Mouse (Mus musculus): ENCODE data around the gene Rsg1. TPM values are rescaled to one million over a fixed set of nuclear protein-coding genes. Genes with fewer than 3 reads are reported as not detected.

Rsg1 gene
- total and polyA plus RNA-seq, 2 experiments from 2014 or later = 2.4 to 3.9 TPM

DNA sequence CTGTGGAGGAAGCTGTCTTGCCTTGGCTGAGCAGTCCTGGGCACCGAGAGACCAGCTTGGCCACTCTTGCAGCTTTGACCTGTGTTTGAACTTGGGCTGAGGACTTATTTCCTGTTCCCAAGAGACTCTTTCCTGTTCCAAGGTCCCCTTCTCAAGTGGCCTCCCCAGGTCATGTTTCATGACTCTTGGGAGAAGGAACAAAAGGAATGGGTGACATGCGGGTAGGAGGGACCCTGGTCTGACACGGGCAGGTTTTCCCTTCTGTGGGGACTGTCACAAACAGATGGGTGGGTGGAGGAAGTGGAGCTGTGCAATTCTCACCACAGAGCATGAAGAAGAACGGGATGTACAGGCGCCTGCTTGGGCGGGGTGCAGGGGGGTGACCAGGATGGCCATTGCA lies 58.0 kb downstream of the Rsg1 start:
- ATAC-seq = no peak
- no peaks in the 10 kb centered on the region for H3K27me3 ChIP-seq (ENCODE audit: insufficient read depth, low read length)
- no peak overlapping the region for H3K27ac ChIP-seq
- no peaks in the 10 kb centered on the region for H3K9me3 ChIP-seq (ENCODE audit: low read length)
- H3K4me2 ChIP-seq (ENCODE audit: low read depth, low read length) = no peak overlapping the region
- WGBS = 87% methylated on average over 6 of the region's 6 CpGs
- no peak overlapping the region for H3K9ac ChIP-seq (replicated peaks; ENCODE audit: low read length)
- H3K4me3 ChIP-seq (ENCODE audit: low read length) = no peak overlapping the region
- no peak for DNase-seq (ENCODE audit: low spot score)
- no peaks in the 10 kb centered on the region for H3K36me3 ChIP-seq (ENCODE audit: insufficient read depth, low read length)
- no peak for TF ChIP-seq CTCF (IDR thresholded peaks at IDR 0.05; ENCODE audit: low read depth)
- peaks cover 8% of the 10 kb centered on the region; the same call in 1 of the 2 replicates for H3K4me1 ChIP-seq (ENCODE audit: insufficient read depth, low read length)

DNA sequence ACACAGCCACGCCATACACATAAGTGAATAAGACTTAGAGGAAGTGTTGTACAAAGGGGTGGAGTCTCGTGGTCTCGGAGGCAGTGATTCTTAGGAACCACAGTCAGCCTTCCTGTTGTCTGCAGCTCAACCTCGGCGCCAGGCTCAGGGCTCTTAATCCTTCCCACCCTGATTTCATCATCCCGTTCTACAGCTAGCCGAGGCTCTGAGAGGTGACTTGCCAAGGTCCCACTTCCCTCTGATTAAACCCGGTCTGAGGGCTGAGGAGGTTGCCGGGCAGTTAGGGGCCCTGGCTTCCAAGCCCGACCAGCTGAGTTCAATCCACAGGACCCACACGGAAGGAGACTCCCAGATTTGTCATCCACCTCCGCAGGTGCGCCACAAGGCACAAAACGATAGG lies 59.1 kb downstream of the Rsg1 start:
- DNase-seq (ENCODE audit: low spot score) = no peak

DNA sequence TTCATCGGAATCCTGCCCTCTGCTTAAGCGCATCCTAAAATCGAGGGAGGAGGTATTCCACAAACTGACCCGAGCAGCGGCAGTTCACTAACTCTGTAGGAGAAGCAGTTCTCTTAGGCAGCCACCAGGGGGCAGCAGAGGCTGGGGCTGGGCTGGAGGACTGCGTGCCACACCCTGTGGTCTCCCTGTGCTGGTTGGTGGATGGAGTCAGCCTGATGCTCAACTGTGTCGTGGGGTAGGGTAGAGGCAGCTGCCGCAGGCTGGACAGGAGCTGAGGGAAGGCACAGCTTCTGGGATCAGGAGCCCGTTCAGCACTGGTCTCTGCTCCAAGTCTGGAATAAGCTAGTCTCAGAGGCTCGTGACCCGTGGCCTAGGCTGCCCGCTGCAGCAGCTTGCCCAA lies 59.5 kb downstream of the Rsg1 start:
- no peaks in the 10 kb centered on the region for H3K27me3 ChIP-seq (ENCODE audit: insufficient read depth, low read length)
- WGBS = 16% methylated on average over 12 of the region's 12 CpGs
- DNase-seq (ENCODE audit: low spot score) (peak; percentile 87), ATAC-seq (peak; percentile 80)
- H3K4me2 ChIP-seq (ENCODE audit: low read depth, low read length) = peak overlapping the region; percentile 38; the same call in 1 of the 2 replicates
- H3K4me1 ChIP-seq (ENCODE audit: insufficient read depth, low read length) = peaks cover 8% of the 10 kb centered on the region; the same call in 1 of the 2 replicates
- no peaks in the 10 kb centered on the region for H3K9me3 ChIP-seq (ENCODE audit: low read length)
- TF ChIP-seq CTCF (IDR thresholded peaks at IDR 0.05; ENCODE audit: low read depth) = peak; percentile 100
- H3K9ac ChIP-seq (replicated peaks; ENCODE audit: low read length) = 0 out of 2 replicates have a peak overlapping the region, but pooled peaks have one; percentile 9
- no peak overlapping the region for H3K4me3 ChIP-seq (ENCODE audit: low read length)
- H3K36me3 ChIP-seq (ENCODE audit: insufficient read depth, low read length) = no peaks in the 10 kb centered on the region
- no peak overlapping the region for H3K27ac ChIP-seq

More for the DNA sequence above, 59.1 kb downstream of the Rsg1 start:
- Histone ChIP-seq H3K36me3 (ENCODE audit: insufficient read depth, low read length) (no peaks in the 10 kb centered on the region), H3K27me3 (ENCODE audit: insufficient read depth, low read length) (no peaks in the 10 kb centered on the region), H3K9me3 (ENCODE audit: low read length) (no peaks in the 10 kb centered on the region), H3K27ac (no peak overlapping the region), H3K9ac (replicated peaks; ENCODE audit: low read length) (0 out of 2 replicates have a peak overlapping the region, but pooled peaks have one; percentile 9), H3K4me2 (ENCODE audit: low read depth, low read length) (peak overlapping the region; percentile 38; the same call in 1 of the 2 replicates), H3K4me1 (ENCODE audit: insufficient read depth, low read length) (peaks cover 8% of the 10 kb centered on the region; the same call in 1 of the 2 replicates), H3K4me3 (ENCODE audit: low read length) (no peak overlapping the region)
- no peak for ATAC-seq
- no peak for TF ChIP-seq CTCF (IDR thresholded peaks at IDR 0.05; ENCODE audit: low read depth)
- WGBS = 17% methylated on average over 14 of the region's 14 CpGs

DNA sequence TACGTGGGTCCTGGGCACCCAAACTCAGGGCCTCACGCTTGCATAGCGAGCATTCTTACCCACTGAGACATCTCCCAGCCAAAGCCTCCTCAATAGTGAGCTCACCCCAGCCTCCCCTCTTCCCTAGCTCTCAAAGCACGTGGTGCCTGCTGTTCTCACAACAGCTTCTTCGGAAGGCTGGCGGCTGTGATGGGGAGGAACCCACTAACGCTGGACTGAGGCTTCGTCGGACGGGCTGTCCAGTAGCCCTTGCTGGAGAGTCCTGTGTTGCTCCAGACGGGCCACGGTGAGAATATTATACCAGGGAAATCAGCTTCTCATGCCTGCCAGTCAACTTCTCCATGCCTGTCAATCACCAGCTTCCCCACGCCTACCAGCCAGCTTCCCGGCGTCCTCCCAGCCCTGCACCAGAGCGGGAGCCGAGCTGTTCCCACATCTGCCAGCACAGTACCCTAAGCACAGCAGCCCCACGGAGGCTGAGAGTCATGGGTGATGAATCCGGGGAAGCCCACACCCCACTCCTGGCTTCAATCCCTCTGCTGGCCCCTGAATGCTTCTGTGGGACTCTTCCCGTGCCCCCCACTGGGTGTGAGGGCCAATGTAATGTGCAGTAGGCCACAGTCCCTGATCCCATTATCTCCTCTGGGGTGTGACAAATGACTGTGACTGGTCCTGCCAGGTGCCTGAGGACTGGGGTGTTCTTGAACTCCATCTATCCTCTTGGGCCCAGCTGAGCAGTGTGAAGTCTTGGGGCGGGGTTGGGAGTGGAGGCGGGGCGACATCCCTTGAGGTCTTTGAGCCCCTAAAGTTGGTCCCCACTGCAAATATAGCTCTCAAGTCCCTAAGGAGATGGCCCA lies 61.0 kb downstream of the Rsg1 start:
- no peaks in the 10 kb centered on the region for H3K9me3 ChIP-seq (ENCODE audit: low read length)
- H3K9ac ChIP-seq (replicated peaks; ENCODE audit: low read length) = no peak overlapping the region
- peak overlapping the region; percentile 23; the same call in 1 of the 2 replicates for H3K4me2 ChIP-seq (ENCODE audit: low read depth, low read length)
- peak; percentile 42 for DNase-seq (ENCODE audit: low spot score)
- peaks cover 8% of the 10 kb centered on the region; the same call in 1 of the 2 replicates for H3K4me1 ChIP-seq (ENCODE audit: insufficient read depth, low read length)
- WGBS = 22% methylated on average over 23 of the region's 23 CpGs
- no peaks in the 10 kb centered on the region for H3K36me3 ChIP-seq (ENCODE audit: insufficient read depth, low read length)
- H3K27ac ChIP-seq = no peak overlapping the region
- ATAC-seq = peak; percentile 48
- no peak for TF ChIP-seq CTCF (IDR thresholded peaks at IDR 0.05; ENCODE audit: low read depth)
- no peaks in the 10 kb centered on the region for H3K27me3 ChIP-seq (ENCODE audit: insufficient read depth, low read length)
- H3K4me3 ChIP-seq (ENCODE audit: low read length) = no peak overlapping the region

Other genes with a start within 250 kb of the Rsg1 start
- gene Atp13a2, start 227.1 kb upstream of the Rsg1 start, total RNA-seq (2014; rRNA removed) = 408 and 435 TPM in 2 replicates
- gene Atp13a2, start 227.1 kb upstream of the Rsg1 start, polyA plus RNA-seq (2015; fragmentation: Nextera tagmentation; extraction: Ambion mirVana) = 151 and 166 TPM in 2 replicates
- gene Mfap2, start 203.5 kb upstream of the Rsg1 start, total RNA-seq (2014; rRNA removed) = 20.6 and 42.3 TPM in 2 replicates
- 92.0 and 99.5 TPM in 2 replicates for gene Mfap2, start 203.5 kb upstream of the Rsg1 start, polyA plus RNA-seq (2015; fragmentation: Nextera tagmentation; extraction: Ambion mirVana)
- gene Crocc, start 153.4 kb upstream of the Rsg1 start, total RNA-seq (2014; rRNA removed) = 18.7 and 19.7 TPM in 2 replicates
- 3.8 and 3.9 TPM in 2 replicates for gene Crocc, start 153.4 kb upstream of the Rsg1 start, polyA plus RNA-seq (2015; fragmentation: Nextera tagmentation; extraction: Ambion mirVana)
- 52.5 and 67.5 TPM in 2 replicates for gene Necap2, start 135.6 kb upstream of the Rsg1 start, total RNA-seq (2014; rRNA removed)
- gene Necap2, start 135.6 kb upstream of the Rsg1 start, polyA plus RNA-seq (2015; fragmentation: Nextera tagmentation; extraction: Ambion mirVana) = 51.5 and 51.8 TPM in 2 replicates
- gene Spata21, start 125.6 kb upstream of the Rsg1 start, total RNA-seq (2014; rRNA removed) = 0.37 and 0.90 TPM in 2 replicates
- gene Spata21, start 125.6 kb upstream of the Rsg1 start, polyA plus RNA-seq (2015; fragmentation: Nextera tagmentation; extraction: Ambion mirVana) = 0.84 and 1.6 TPM in 2 replicates
- gene Szrd1, start 74.2 kb upstream of the Rsg1 start, total RNA-seq (2014; rRNA removed) = 58.7 and 68.8 TPM in 2 replicates
- 16.5 and 17.0 TPM in 2 replicates for gene Szrd1, start 74.2 kb upstream of the Rsg1 start, polyA plus RNA-seq (2015; fragmentation: Nextera tagmentation; extraction: Ambion mirVana)
- gene Fbxo42, start 66.0 kb upstream of the Rsg1 start, total RNA-seq (2014; rRNA removed) = 20.8 and 22.5 TPM in 2 replicates
- 15.5 and 17.5 TPM in 2 replicates for gene Fbxo42, start 66.0 kb upstream of the Rsg1 start, polyA plus RNA-seq (2015; fragmentation: Nextera tagmentation; extraction: Ambion mirVana)
- gene Arhgef19, start 25.5 kb downstream of the Rsg1 start, total RNA-seq (2014; rRNA removed) = 1.2 and 2.3 TPM in 2 replicates
- 1.2 TPM in 2 replicates for gene Arhgef19, start 25.5 kb downstream of the Rsg1 start, polyA plus RNA-seq (2015; fragmentation: Nextera tagmentation; extraction: Ambion mirVana)
- 1.6 and 3.5 TPM in 2 replicates for gene Epha2, start 87.3 kb downstream of the Rsg1 start, total RNA-seq (2014; rRNA removed)
- gene Epha2, start 87.3 kb downstream of the Rsg1 start, polyA plus RNA-seq (2015; fragmentation: Nextera tagmentation; extraction: Ambion mirVana) = 0.44 and 0.46 TPM in 2 replicates
- gene Fam131c, start 154.3 kb downstream of the Rsg1 start, total RNA-seq (2014; rRNA removed) = 95.3 and 103 TPM in 2 replicates
- gene Fam131c, start 154.3 kb downstream of the Rsg1 start, polyA plus RNA-seq (2015; fragmentation: Nextera tagmentation; extraction: Ambion mirVana) = 41.7 and 46.3 TPM in 2 replicates
- gene Clcnka, start 184.8 kb downstream of the Rsg1 start, total RNA-seq (2014; rRNA removed) = 1.1 and 1.2 TPM in 2 replicates
- 0.95 and 0.98 TPM in 2 replicates for gene Clcnka, start 184.8 kb downstream of the Rsg1 start, polyA plus RNA-seq (2015; fragmentation: Nextera tagmentation; extraction: Ambion mirVana)
- gene Clcnkb, start 202.1 kb downstream of the Rsg1 start, total RNA-seq (2014; rRNA removed) = 5.0 TPM in 1 of 2 replicates, not detected in the other
- 0.19 and 0.38 TPM in 2 replicates for gene Clcnkb, start 202.1 kb downstream of the Rsg1 start, polyA plus RNA-seq (2015; fragmentation: Nextera tagmentation; extraction: Ambion mirVana)
- gene Hspb7, start 206.8 kb downstream of the Rsg1 start, total RNA-seq (2014; rRNA removed) = 0.32 TPM in 1 of 2 replicates, not detected in the other
- 0.06 and 0.08 TPM in 2 replicates for gene Hspb7, start 206.8 kb downstream of the Rsg1 start, polyA plus RNA-seq (2015; fragmentation: Nextera tagmentation; extraction: Ambion mirVana)
- 5.8 and 9.9 TPM in 2 replicates for gene Srarp, start 222.1 kb downstream of the Rsg1 start, total RNA-seq (2014; rRNA removed)
- 0.33 and 0.54 TPM in 2 replicates for gene Srarp, start 222.1 kb downstream of the Rsg1 start, polyA plus RNA-seq (2015; fragmentation: Nextera tagmentation; extraction: Ambion mirVana)
- gene Zbtb17, start 230.7 kb downstream of the Rsg1 start, total RNA-seq (2014; rRNA removed) = 34.8 and 36.2 TPM in 2 replicates
- gene Zbtb17, start 230.7 kb downstream of the Rsg1 start, polyA plus RNA-seq (2015; fragmentation: Nextera tagmentation; extraction: Ambion mirVana) = 28.2 and 28.8 TPM in 2 replicates

Data from hindbrain, postnatal 0 days (tissue).